Mouse (Mus musculus) small intestine, adult 2 months (tissue): ENCODE data around the gene Dis3l2.

Experiments used
- CTCF ChIP-seq: fragments of 200-500 bp; IDR thresholded peaks from 2 replicates; pipeline ENCODE4 v1.5.1; 2012; ENCODE audit warnings: low read depth, mild to moderate bottlenecking, control low read depth, inconsistent platforms, low read length, moderate library complexity, mixed read lengths; ENCODE audit not compliant: insufficient replicate concordance, insufficient read length; ENCODE audit errors: extremely low read depth
- POLR2A ChIP-seq: fragments of 200-500 bp; IDR thresholded peaks from 2 replicates; pipeline ENCODE4 v1.6.1; 2012; ENCODE audit warnings: low read depth, mild to moderate bottlenecking, control low read depth, inconsistent platforms, low read length, moderate library complexity

DNA sequence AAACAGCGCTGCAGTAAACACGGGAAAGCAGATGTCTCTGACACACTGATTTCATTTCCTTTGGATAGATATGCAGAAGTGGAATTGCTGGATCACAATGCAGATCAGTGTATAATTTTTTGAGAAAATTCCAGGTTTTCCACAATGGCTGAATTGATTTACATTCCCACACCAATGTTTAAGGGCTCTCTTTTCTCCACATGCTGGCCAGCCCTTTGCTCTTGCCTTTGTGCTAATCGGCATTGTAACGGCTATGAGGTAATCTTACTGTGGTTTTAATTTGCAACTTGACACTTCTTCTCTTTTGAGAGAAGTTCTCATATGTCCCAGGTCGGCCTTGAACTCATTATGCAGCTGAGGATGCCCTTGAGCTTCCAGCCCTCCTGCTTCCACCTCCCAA lies 12.6 kb upstream of the Dis3l2 start:
- TF ChIP-seq CTCF: no peak
- TF ChIP-seq POLR2A: no peak
